Mouse (Mus musculus): ENCODE data around the gene Pgr15l. TPM values are rescaled to one million over a fixed set of nuclear protein-coding genes. Genes with fewer than 3 reads are reported as not detected.

Gene Pgr15l
- total RNA-seq (2021): not detected
- long read RNA-seq, experiment 1: 0 reads
- long read RNA-seq, experiment 2: 0 reads

DNA sequence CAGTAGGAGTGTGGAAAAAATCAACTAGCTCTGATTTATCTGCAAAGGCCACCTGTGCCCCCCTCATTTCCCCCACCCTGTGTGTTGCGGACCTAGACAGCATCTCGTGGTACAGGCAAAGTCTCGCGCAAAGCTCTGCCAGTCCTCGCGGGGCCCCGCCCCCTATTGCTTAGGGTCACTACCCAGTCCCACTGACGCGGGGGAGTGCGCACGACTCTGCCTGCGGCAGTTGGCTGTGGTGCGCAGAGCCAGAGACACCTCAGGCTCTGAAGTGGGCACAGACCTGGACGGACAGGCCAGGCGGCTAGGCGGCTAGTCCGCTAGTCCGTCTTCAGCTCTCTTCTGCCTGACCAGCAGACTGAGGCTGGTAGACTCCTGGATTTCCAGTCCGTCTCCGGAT is at the start of gene Pgr15l:
Gene Pgr15l (plus strand): TSS at position 228 of the 400 bp plus-strand sequence.
- peak in 1 of 2 experiments; percentile 5 for DNase-seq (ENCODE audit: low spot score in 2 of 2)

DNA sequence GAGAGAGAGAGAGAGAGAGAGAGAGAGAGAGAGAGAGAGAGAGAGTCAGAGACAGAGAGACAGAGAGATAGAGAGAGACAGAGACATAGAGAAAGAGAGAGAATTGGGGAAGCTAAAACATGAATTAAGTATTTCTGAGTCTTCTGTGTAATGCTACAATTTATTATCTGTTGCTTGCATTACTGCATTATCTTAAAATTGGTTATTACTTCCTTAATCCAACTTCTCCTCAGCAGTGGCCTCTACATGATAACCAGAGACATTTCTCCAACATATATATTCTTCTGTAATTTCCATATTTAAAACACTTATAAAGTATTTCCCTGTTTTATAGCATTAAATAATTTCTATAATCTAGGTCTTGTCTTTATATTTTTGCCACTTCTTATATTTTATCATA is 44.9 kb upstream of the Pgr15l start:
- no peak for DNase-seq (ENCODE audit: low spot score in 2 of 2)

DNA sequence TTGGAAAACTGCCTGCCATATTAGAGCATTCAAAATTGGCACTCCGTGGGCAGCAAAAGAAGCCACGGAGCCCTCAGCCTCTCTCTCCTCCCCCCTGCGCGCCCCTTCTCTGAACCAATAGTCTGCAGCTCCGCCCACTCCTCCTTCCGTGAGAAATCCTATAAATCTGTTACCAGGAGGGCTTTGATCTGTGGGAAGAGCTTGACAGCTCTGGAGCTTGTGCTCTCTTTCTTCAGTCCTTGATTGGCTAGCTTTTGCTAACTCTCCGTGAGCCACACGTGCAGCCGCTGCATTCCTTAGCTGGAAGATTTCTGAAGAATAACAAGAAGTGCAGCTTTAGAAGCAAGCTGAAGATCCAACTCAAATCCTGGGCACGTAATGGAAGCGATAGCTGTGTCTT is 2.6 kb upstream of the Pgr15l start:
- DNase-seq (ENCODE audit: low spot score in 2 of 2): no peak
